Mouse (Mus musculus) hindbrain, embryonic 12.5 days (tissue): ENCODE data around the gene Ttc22. TPM values are rescaled to one million over a fixed set of nuclear protein-coding genes. Genes with fewer than 3 reads are reported as not detected.
A peak's percentile ranks its signal among the peaks of the same experiment; 100 is the strongest.

Experiments
- ATAC-seq: fragments of 200-750 bp; cut with Nextera tagmentation; 2 replicates; pipeline ENCODE4 v1.8.0; 2017; ENCODE audit warnings: moderate TSS enrichment; ENCODE audit not compliant: low FRiP score
- H3K27ac ChIP-seq: fragments of 300-500 bp; sonication (generic); 2 replicates; pipeline ENCODE4 v1.5.1; 2016; ENCODE audit warnings: mild to moderate bottlenecking
- H3K27me3 ChIP-seq: fragments of 300-500 bp; sonication (generic); 2 replicates; pipeline ENCODE4 v1.6.1; 2016; ENCODE audit warnings: mild to moderate bottlenecking
- H3K36me3 ChIP-seq: fragments of 300-500 bp; sonication (generic); 2 replicates; pipeline ENCODE4 v1.6.1; 2016; ENCODE audit warnings: mild to moderate bottlenecking
- H3K4me1 ChIP-seq: fragments of 300-500 bp; sonication (generic); 2 replicates; pipeline ENCODE4 v1.6.1; 2016
- H3K4me2 ChIP-seq: fragments of 300-500 bp; sonication (generic); replicated peaks from 2 replicates; pipeline ENCODE4 v1.6.1; 2016; ENCODE audit warnings: mild to moderate bottlenecking
- H3K4me3 ChIP-seq: fragments of 300-500 bp; sonication (generic); 2 replicates; pipeline ENCODE4 v1.5.1; 2016; ENCODE audit warnings: mild to moderate bottlenecking
- H3K9ac ChIP-seq: fragments of 300-500 bp; sonication (generic); 2 replicates; pipeline ENCODE4 v1.6.1; 2016; ENCODE audit warnings: mild to moderate bottlenecking, moderate library complexity
- H3K9me3 ChIP-seq: fragments of 300-500 bp; sonication (generic); replicated peaks from 2 replicates; pipeline ENCODE4 v1.6.1; 2016; ENCODE audit warnings: mild to moderate bottlenecking
- WGBS: fragments of 180-500 bp; shearing (Covaris S2); methylation state at CpG from one replicate; pipeline ENCODE4 v1.1.7; 2016; 5-methylcytosine and 5-hydroxymethylcytosine counted together
- polyA plus RNA-seq: library from polyadenylated mRNA; unstranded; fragments of >200 nt; fragmentation: Nextera tagmentation; extraction: Ambion mirVana; gene quantifications from 2 replicates; pipeline ENCODE4 v1.2.1, GENCODE M21; 2016

Gene Ttc22
- polyA plus RNA-seq, 1 experiment from 2014 or later = 0.68 TPM

DNA sequence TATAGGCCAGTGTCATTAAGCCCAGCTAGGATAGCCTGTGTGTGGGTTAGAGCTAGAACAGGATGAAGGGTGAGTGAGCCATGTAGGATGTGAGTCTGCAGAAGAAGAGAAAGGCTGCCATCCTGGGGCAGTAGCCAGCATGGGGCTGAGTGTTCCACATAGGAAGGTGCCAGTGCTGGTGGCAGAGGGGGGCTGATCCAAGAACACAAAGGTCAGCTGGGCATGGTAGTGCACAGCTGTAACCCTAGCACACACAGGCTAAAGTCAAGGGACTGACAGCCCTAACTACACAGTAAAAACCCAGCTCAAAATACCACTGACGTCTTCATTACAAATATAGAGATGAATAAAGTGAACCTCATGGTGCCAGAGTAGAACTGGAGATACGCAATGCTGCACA is 44.3 kb downstream of the Ttc22 start:
- peaks cover 93% of the 10 kb centered on the region for H3K36me3 ChIP-seq
- no peak for ATAC-seq

DNA sequence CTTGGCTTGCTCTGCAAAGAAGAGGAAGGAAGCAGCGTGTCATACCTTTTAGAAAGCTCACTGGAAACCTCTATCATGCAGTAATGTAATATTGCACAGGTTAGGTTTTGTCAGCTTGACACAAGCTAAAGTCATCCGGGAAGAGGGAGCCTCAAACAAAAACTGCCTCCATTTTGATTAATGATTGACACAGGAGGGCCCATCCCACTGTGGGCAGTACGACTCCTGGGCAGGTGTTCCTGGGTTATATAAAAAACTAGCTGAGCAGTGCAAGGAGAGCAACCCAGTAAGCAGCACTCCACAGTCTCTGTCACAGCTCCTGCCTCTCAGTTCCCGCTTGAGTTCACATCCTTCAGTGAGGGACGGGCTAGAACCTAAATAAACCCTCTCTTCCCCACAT is 54.5 kb downstream of the Ttc22 start:
- Histone ChIP-seq H3K36me3 (peaks cover 47% of the 10 kb centered on the region), H3K4me2 (no peak overlapping the region), H3K27ac (no peak overlapping the region), H3K27me3 (no peaks in the 10 kb centered on the region), H3K9me3 (no peaks in the 10 kb centered on the region), H3K4me1 (peaks cover 9% of the 10 kb centered on the region), H3K9ac (no peak overlapping the region), H3K4me3 (no peak overlapping the region)
- WGBS = 93% methylated on average over 5 of the region's 5 CpGs
- no peak for ATAC-seq

More for the DNA sequence above, 44.3 kb downstream of the Ttc22 start:
- Histone ChIP-seq H3K4me2 (no peak overlapping the region), H3K4me3 (no peak overlapping the region), H3K4me1 (no peaks in the 10 kb centered on the region), H3K9me3 (no peaks in the 10 kb centered on the region), H3K27ac (no peak overlapping the region), H3K27me3 (no peaks in the 10 kb centered on the region), H3K9ac (no peak overlapping the region)
- 87% methylated on average over 2 of the region's 2 CpGs for WGBS

DNA sequence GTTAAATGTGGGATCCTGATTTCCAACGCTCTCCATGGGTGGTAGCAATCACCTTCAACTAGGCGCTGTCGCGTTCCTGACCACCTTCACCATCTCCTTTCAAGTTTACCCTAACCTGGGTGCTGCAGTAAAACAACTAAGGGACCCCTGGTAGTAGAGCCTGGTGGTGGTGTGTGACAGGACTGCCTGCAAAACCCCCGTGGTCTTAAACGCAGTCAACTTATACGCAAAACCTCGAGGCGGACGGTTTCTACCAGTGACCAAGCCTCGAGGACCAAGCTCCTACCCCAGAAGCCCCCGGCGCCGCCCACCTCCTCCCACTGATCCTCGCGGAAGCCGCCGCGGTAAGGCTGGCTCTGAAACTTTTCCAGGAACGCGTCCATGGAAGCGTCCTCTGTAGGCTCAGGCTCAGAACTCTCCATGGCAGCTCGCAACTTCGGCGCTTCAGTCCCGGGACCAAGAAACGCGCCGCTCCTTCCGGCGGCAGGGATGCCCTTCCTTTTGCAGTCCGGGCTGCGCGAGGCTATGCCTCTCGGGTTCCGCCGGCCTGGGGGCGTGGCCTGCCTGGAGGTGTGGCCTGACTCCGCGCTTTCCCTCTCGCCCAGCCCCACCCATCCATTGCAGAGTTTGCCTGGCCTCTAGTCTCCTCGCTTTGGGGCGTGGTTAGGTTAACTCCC is 56.3 kb downstream of the Ttc22 start, which contains the start of gene Ttc4:
TSS of gene Ttc4 (minus strand) at position 503 of the 677 bp plus-strand sequence.
- Histone ChIP-seq H3K4me1 (peaks cover 9% of the 10 kb centered on the region), H3K9me3 (no peaks in the 10 kb centered on the region), H3K9ac (peak within 1 kb of the TSS; percentile 78), H3K27me3 (no peaks in the 10 kb centered on the region), H3K36me3 (peaks cover 29% of the 10 kb centered on the region), H3K4me3 (peak within 1 kb of the TSS; percentile 72), H3K4me2 (peak within 1 kb of the TSS; percentile 87), H3K27ac (no peak within 1 kb of the TSS)
- WGBS = under 1% methylated on average over 43 of the region's 43 CpGs
- peak; percentile 95 for ATAC-seq

DNA sequence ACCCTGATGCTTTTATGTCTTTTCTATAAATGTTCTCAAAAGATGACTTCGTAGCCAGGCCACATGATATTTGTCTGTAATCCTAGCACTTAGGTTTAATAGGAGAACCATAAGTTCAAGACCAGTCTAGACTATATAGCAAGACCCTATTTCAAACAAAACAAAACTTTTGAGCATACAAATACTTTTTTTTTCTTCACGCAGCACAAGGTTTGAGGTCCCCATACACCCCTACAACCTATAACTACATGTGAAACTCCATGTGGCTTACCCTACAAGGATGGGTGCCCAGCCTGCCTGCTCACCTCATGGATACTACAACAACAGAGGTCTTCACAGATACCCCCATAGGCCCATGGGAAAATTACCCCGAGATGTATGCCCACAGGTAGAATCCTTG is 56.9 kb downstream of the Ttc22 start:
- peaks cover 9% of the 10 kb centered on the region for H3K4me1 ChIP-seq
- H3K9ac ChIP-seq = no peak overlapping the region
- peak overlapping the region; percentile 87 for H3K4me2 ChIP-seq
- no peak overlapping the region for H3K27ac ChIP-seq
- peak; percentile 59 for ATAC-seq
- peaks cover 24% of the 10 kb centered on the region for H3K36me3 ChIP-seq
- H3K9me3 ChIP-seq = no peaks in the 10 kb centered on the region
- H3K4me3 ChIP-seq = peak overlapping the region; percentile 72
- H3K27me3 ChIP-seq = no peaks in the 10 kb centered on the region
- WGBS = 43% methylated on average over 3 of the region's 3 CpGs

GRCm38 (mm10) chr4:106680955-106681354 is 58.7 kb downstream of the Ttc22 start:
- no peak overlapping the region for H3K4me2 ChIP-seq
- H3K27me3 ChIP-seq = no peaks in the 10 kb centered on the region
- no peak overlapping the region for H3K4me3 ChIP-seq
- peaks cover 8% of the 10 kb centered on the region for H3K36me3 ChIP-seq
- H3K4me1 ChIP-seq = peaks cover 9% of the 10 kb centered on the region
- no peak for ATAC-seq
- 59% methylated on average over 2 of the region's 2 CpGs for WGBS
- no peak overlapping the region for H3K27ac ChIP-seq
- no peaks in the 10 kb centered on the region for H3K9me3 ChIP-seq
- H3K9ac ChIP-seq = no peak overlapping the region

- Histone ChIP-seq H3K27me3 (no peaks in the 10 kb centered on the region), H3K9me3 (no peaks in the 10 kb centered on the region)
These were observed 66.5 kb downstream of the Ttc22 start for GRCm38 (mm10) chr4:106688636-106689296.

More at GRCm38 (mm10) chr4:106688636-106689296, 66.5 kb downstream of the Ttc22 start:
- Histone ChIP-seq H3K4me3 (no peak overlapping the region), H3K36me3 (no peaks in the 10 kb centered on the region), H3K9ac (no peak overlapping the region), H3K4me1 (no peaks in the 10 kb centered on the region), H3K27ac (no peak overlapping the region), H3K4me2 (no peak overlapping the region)
- 60% methylated on average over 3 of the region's 3 CpGs for WGBS
- no peak for ATAC-seq

Other genes with a start within 250 kb of the Ttc22 start
- gene Pcsk9, start 158.1 kb upstream of the Ttc22 start, polyA plus RNA-seq = 1.0 and 1.1 TPM in 2 replicates
- 0.08 TPM in 1 of 2 replicates, not detected in the other for gene Bsnd, start 130.1 kb upstream of the Ttc22 start, polyA plus RNA-seq
- 6.9 and 7.3 TPM in 2 replicates for gene Dhcr24, start 61.4 kb upstream of the Ttc22 start, polyA plus RNA-seq
- gene Lexm, start 5.2 kb upstream of the Ttc22 start, polyA plus RNA-seq = 0.29 and 0.70 TPM in 2 replicates
- gene Pars2, start 28.6 kb downstream of the Ttc22 start, polyA plus RNA-seq = 10.6 and 11.7 TPM in 2 replicates
- gene Ttc4, start 56.5 kb downstream of the Ttc22 start, polyA plus RNA-seq = 97.6 and 99.6 TPM in 2 replicates
- gene Mroh7, start 108.5 kb downstream of the Ttc22 start, polyA plus RNA-seq = 0.81 and 0.91 TPM in 2 replicates
- not detected in 2 replicates for gene Fam151a, start 111.5 kb downstream of the Ttc22 start, polyA plus RNA-seq
- 2.4 TPM in 2 replicates for gene Acot11, start 182.6 kb downstream of the Ttc22 start, polyA plus RNA-seq